Mouse (Mus musculus) lung, adult 2 months (tissue): ENCODE results near the gene Galnt17.

Experiments
- CTCF ChIP-seq: fragments of 200-500 bp; IDR thresholded peaks from 2 replicates; pipeline ENCODE4 v1.5.1; 2011; ENCODE audit warnings: mild to moderate bottlenecking, low read length, control low read depth; ENCODE audit not compliant: insufficient read depth
- POLR2A ChIP-seq: fragments of 200-500 bp; IDR thresholded peaks from 2 replicates; pipeline ENCODE4 v1.6.1; 2011; ENCODE audit warnings: low read depth, mild to moderate bottlenecking, control low read depth, low read length, borderline replicate concordance; ENCODE audit errors: extremely low read depth

DNA sequence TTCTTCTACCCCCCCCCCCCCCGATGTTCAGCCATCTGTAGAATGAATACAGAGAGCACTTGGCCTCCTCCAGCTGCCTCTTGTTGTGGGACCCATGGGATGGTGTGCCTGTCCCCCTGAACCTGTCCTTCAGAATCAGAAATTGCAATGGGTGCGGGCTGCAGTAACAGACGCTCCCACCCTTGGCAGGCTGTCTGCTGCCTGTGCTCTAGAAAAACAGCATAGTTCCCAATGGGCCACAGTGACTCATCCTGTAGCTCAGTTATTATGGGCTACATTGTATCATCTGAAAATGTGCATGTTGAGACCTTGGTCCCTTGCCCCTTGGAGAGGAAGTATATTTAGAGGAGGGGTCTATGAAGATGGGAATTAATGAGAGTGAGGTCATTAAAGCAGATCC lies 283.8 kb downstream of the Galnt17 start:
- no peak for TF ChIP-seq POLR2A
- TF ChIP-seq CTCF, result no peak
